Mouse (Mus musculus): ENCODE measurements around the gene Dtx2. TPM values are rescaled to one million over a fixed set of nuclear protein-coding genes. Genes with fewer than 3 reads are reported as not detected.

Dtx2 gene
- 35.4 and 37.0 TPM in 2 replicates for polyA plus RNA-seq (2014; fragmentation: Nextera tagmentation; extraction: Ambion mirVana)

GRCm38 (mm10) chr5:135994725-135995687 is at the start of gene Dtx2:
TSS of gene Dtx2 (plus strand) at chr5:135994800.
- Histone ChIP-seq H3K27ac (ENCODE audit: low read depth, low read length) (peak within 1 kb of the TSS; percentile 57; the same call in 1 of the 2 replicates), H3K4me3 (ENCODE audit: low read depth, low read length) (peak within 1 kb of the TSS; percentile 73), H3K27me3 (ENCODE audit: control insufficient read depth, insufficient read depth, low read length) (no peaks in the 10 kb centered on the region), H3K4me2 (ENCODE audit: low read depth, low read length, severe bottlenecking) (peak within 1 kb of the TSS; percentile 83), H3K4me1 (replicated peaks; ENCODE audit: control insufficient read depth, insufficient read depth, low read length) (peaks cover 5% of the 10 kb centered on the region; the same call in 1 of the 2 replicates), H3K36me3 (ENCODE audit: control insufficient read depth, insufficient read depth, low read length) (peaks cover 3% of the 10 kb centered on the region), H3K9ac (ENCODE audit: low read length) (peak within 1 kb of the TSS; percentile 77), H3K9me3 (ENCODE audit: control insufficient read depth, low read length) (no peaks in the 10 kb centered on the region)
- ATAC-seq (replicated peaks; ENCODE audit: low FRiP score) (peak; percentile 96), DNase-seq (ENCODE audit: low spot score) (peak; percentile 91)
- 2% methylated on average over 46 of the region's 47 CpGs for WGBS

- DNase-seq (ENCODE audit: low spot score) (no peak), ATAC-seq (replicated peaks; ENCODE audit: low FRiP score) (no peak)
- WGBS: 62% methylated on average over 10 of the region's 10 CpGs
- no peaks in the 10 kb centered on the region for H3K9me3 ChIP-seq (ENCODE audit: control insufficient read depth, low read length)
- no peak overlapping the region for H3K9ac ChIP-seq (ENCODE audit: low read length)
- no peaks in the 10 kb centered on the region for H3K36me3 ChIP-seq (ENCODE audit: control insufficient read depth, insufficient read depth, low read length)
- no peak overlapping the region for H3K4me2 ChIP-seq (ENCODE audit: low read depth, low read length, severe bottlenecking)
- no peak overlapping the region for H3K27ac ChIP-seq (ENCODE audit: low read depth, low read length)
- H3K4me1 ChIP-seq (replicated peaks; ENCODE audit: control insufficient read depth, insufficient read depth, low read length): no peaks in the 10 kb centered on the region
- H3K4me3 ChIP-seq (ENCODE audit: low read depth, low read length): no peak overlapping the region
- no peaks in the 10 kb centered on the region for H3K27me3 ChIP-seq (ENCODE audit: control insufficient read depth, insufficient read depth, low read length)
Measured at GRCm38 (mm10) chr5:135945916-135946408, 48.6 kb upstream of the Dtx2 start.

- H3K4me2 ChIP-seq (ENCODE audit: low read depth, low read length, severe bottlenecking): no peak overlapping the region
Measured at GRCm38 (mm10) chr5:135946621-135947020, 48.0 kb upstream of the Dtx2 start.

DNA sequence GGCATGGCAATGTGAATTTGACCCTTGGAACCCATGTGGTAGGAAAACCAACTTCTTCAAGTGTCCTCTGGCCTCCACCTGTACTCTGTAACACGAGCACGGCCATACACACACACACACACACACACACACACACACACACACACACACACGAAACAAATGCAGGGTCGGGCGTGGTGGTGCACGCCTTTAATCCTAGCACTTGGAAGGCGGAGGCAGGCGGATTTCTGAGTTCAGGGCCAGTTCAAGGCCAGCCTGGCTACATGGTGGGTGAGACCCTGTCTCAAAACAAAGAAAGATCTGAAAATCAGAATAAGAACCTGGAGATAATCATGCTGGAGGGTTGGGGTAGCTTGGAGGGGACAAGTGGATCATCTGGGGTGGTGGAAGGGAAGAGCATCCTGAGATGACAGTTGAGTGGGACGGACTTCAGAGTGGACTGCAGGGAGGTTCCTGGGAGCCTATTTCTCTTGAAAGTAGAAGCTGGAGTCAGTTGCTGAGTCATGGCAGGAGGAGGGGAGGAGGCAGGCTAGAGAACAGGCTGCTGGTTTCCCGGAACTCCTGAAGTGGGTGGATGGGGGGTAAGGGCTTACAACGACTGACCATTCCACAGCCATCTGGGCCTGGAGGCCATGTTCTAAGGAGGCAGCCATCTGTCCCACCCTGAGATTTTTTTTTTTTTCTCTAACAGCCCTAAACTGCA is 43.7 kb upstream of the Dtx2 start:
- WGBS: 85% methylated on average over 11 of the region's 11 CpGs
- H3K27ac ChIP-seq (ENCODE audit: low read depth, low read length): peak overlapping the region; percentile 37; the same call in 1 of the 2 replicates
- ATAC-seq (replicated peaks; ENCODE audit: low FRiP score): no peak

More at GRCm38 (mm10) chr5:135946621-135947020, 48.0 kb upstream of the Dtx2 start:
- 72% methylated on average over 5 of the region's 5 CpGs for WGBS
- no peaks in the 10 kb centered on the region for H3K9me3 ChIP-seq (ENCODE audit: control insufficient read depth, low read length)
- ATAC-seq (replicated peaks; ENCODE audit: low FRiP score): no peak
- no peak overlapping the region for H3K4me3 ChIP-seq (ENCODE audit: low read depth, low read length)
- H3K27ac ChIP-seq (ENCODE audit: low read depth, low read length): no peak overlapping the region
- no peaks in the 10 kb centered on the region for H3K36me3 ChIP-seq (ENCODE audit: control insufficient read depth, insufficient read depth, low read length)
- no peaks in the 10 kb centered on the region; the same call in 1 of the 2 replicates for H3K4me1 ChIP-seq (replicated peaks; ENCODE audit: control insufficient read depth, insufficient read depth, low read length)
- DNase-seq (ENCODE audit: low spot score): no peak
- no peaks in the 10 kb centered on the region for H3K27me3 ChIP-seq (ENCODE audit: control insufficient read depth, insufficient read depth, low read length)
- no peak overlapping the region for H3K9ac ChIP-seq (ENCODE audit: low read length)

DNA sequence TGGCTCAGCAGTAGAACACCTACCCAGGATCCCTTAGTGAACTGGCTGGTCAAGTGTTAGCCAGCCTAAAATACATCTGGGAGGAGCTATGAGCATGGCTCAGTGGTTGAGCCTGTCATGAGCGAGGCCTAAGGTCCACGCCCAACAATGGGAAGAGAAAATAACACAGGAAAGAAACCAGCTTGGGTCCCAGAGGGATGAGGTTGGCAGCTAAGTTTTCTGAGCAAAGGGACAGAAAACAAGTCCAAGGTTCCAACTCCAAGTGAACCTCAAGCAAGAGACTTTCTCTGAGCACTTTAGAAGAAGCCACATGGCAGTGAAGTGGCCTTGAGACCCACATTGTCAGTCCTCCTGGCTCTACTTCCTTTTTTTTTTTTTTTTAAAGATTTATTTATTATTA is 42.9 kb upstream of the Dtx2 start:
- Histone ChIP-seq H3K4me2 (ENCODE audit: low read depth, low read length, severe bottlenecking) (no peak overlapping the region), H3K36me3 (ENCODE audit: control insufficient read depth, insufficient read depth, low read length) (no peaks in the 10 kb centered on the region), H3K4me1 (replicated peaks; ENCODE audit: control insufficient read depth, insufficient read depth, low read length) (no peaks in the 10 kb centered on the region; the same call in 1 of the 2 replicates), H3K27me3 (ENCODE audit: control insufficient read depth, insufficient read depth, low read length) (no peaks in the 10 kb centered on the region), H3K27ac (ENCODE audit: low read depth, low read length) (no peak overlapping the region), H3K9ac (ENCODE audit: low read length) (no peak overlapping the region), H3K9me3 (ENCODE audit: control insufficient read depth, low read length) (no peaks in the 10 kb centered on the region), H3K4me3 (ENCODE audit: low read depth, low read length) (no peak overlapping the region)
- ATAC-seq (replicated peaks; ENCODE audit: low FRiP score) (no peak), DNase-seq (ENCODE audit: low spot score) (no peak)
- WGBS: 94% methylated on average over 2 of the region's 2 CpGs

More for the DNA sequence above, 43.7 kb upstream of the Dtx2 start:
- Histone ChIP-seq H3K27me3 (ENCODE audit: control insufficient read depth, insufficient read depth, low read length) (no peaks in the 10 kb centered on the region), H3K36me3 (ENCODE audit: control insufficient read depth, insufficient read depth, low read length) (no peaks in the 10 kb centered on the region), H3K4me2 (ENCODE audit: low read depth, low read length, severe bottlenecking) (no peak overlapping the region), H3K4me3 (ENCODE audit: low read depth, low read length) (no peak overlapping the region), H3K4me1 (replicated peaks; ENCODE audit: control insufficient read depth, insufficient read depth, low read length) (no peaks in the 10 kb centered on the region; the same call in 1 of the 2 replicates), H3K9me3 (ENCODE audit: control insufficient read depth, low read length) (no peaks in the 10 kb centered on the region), H3K9ac (ENCODE audit: low read length) (no peak overlapping the region)
- DNase-seq (ENCODE audit: low spot score): no peak

GRCm38 (mm10) chr5:135952830-135953229 is 41.8 kb upstream of the Dtx2 start:
- 93% methylated on average over 2 of the region's 2 CpGs for WGBS
- no peak for ATAC-seq (replicated peaks; ENCODE audit: low FRiP score)
- DNase-seq (ENCODE audit: low spot score): no peak
- no peaks in the 10 kb centered on the region for H3K27me3 ChIP-seq (ENCODE audit: control insufficient read depth, insufficient read depth, low read length)
- H3K4me3 ChIP-seq (ENCODE audit: low read depth, low read length): no peak overlapping the region
- H3K36me3 ChIP-seq (ENCODE audit: control insufficient read depth, insufficient read depth, low read length): no peaks in the 10 kb centered on the region
- H3K9me3 ChIP-seq (ENCODE audit: control insufficient read depth, low read length): no peaks in the 10 kb centered on the region
- no peak overlapping the region for H3K9ac ChIP-seq (ENCODE audit: low read length)
- H3K4me2 ChIP-seq (ENCODE audit: low read depth, low read length, severe bottlenecking): no peak overlapping the region
- peaks cover 3% of the 10 kb centered on the region; the same call in 1 of the 2 replicates for H3K4me1 ChIP-seq (replicated peaks; ENCODE audit: control insufficient read depth, insufficient read depth, low read length)
- H3K27ac ChIP-seq (ENCODE audit: low read depth, low read length): no peak overlapping the region

GRCm38 (mm10) chr5:135956300-135957206 is 38.0 kb upstream of the Dtx2 start:
- DNase-seq (ENCODE audit: low spot score): no peak
- H3K4me1 ChIP-seq (replicated peaks; ENCODE audit: control insufficient read depth, insufficient read depth, low read length): peaks cover 3% of the 10 kb centered on the region; the same call in 1 of the 2 replicates
- no peaks in the 10 kb centered on the region for H3K36me3 ChIP-seq (ENCODE audit: control insufficient read depth, insufficient read depth, low read length)
- H3K4me2 ChIP-seq (ENCODE audit: low read depth, low read length, severe bottlenecking): peak overlapping the region; percentile 50; the same call in 1 of the 2 replicates
- H3K27ac ChIP-seq (ENCODE audit: low read depth, low read length): peak overlapping the region; percentile 65; the same call in 1 of the 2 replicates
- no peak overlapping the region for H3K4me3 ChIP-seq (ENCODE audit: low read depth, low read length)
- no peaks in the 10 kb centered on the region for H3K9me3 ChIP-seq (ENCODE audit: control insufficient read depth, low read length)
- 83% methylated on average over 9 of the region's 9 CpGs for WGBS
- H3K27me3 ChIP-seq (ENCODE audit: control insufficient read depth, insufficient read depth, low read length): no peaks in the 10 kb centered on the region
- peak overlapping the region; percentile 32; the same call in 1 of the 2 replicates for H3K9ac ChIP-seq (ENCODE audit: low read length)
- ATAC-seq (replicated peaks; ENCODE audit: low FRiP score): no peak

Measured in forebrain, embryonic 11.5 days (tissue).